Mouse (Mus musculus) gastrocnemius, adult 18-20 months (tissue): Measurements from ENCODE around the gene Tcf7l1. TPM values are rescaled to one million over a fixed set of nuclear protein-coding genes. Genes with fewer than 3 reads are reported as not detected.

Source experiments
- DNase-seq: peaks from one replicate; pipeline ENCODE4 v3.0.0; 2021; ENCODE audit warnings: low spot score
- total RNA-seq, 2 experiments: library from RNA; stranded (reverse); gene quantifications; 2 replicates each; pipeline ENCODE4 v1.2.3; 2021

The Tcf7l1 gene
- total RNA-seq, 2 experiments from 2014 or later = 4.3 to 5.3 TPM

GRCm38 (mm10) chr6:72597083-72597874 is 191.8 kb downstream of the Tcf7l1 start:
- no peak for DNase-seq

GRCm38 (mm10) chr6:72593914-72594313 is 195.1 kb downstream of the Tcf7l1 start:
- no peak for DNase-seq

- peak; percentile 82 for DNase-seq
Measured at GRCm38 (mm10) chr6:72593011-72593803, 195.8 kb downstream of the Tcf7l1 start.

GRCm38 (mm10) chr6:72590111-72590510 is 198.9 kb downstream of the Tcf7l1 start:
- no peak for DNase-seq

GRCm38 (mm10) chr6:72588307-72588706 is 200.7 kb downstream of the Tcf7l1 start:
- DNase-seq = no peak

- no peak for DNase-seq
Measured at GRCm38 (mm10) chr6:72586701-72587100, 202.4 kb downstream of the Tcf7l1 start.

GRCm38 (mm10) chr6:72584154-72584553 is 204.9 kb downstream of the Tcf7l1 start:
- no peak for DNase-seq

GRCm38 (mm10) chr6:72583211-72583839 is 205.7 kb downstream of the Tcf7l1 start:
- DNase-seq = no peak

- peak; percentile 43 for DNase-seq
Measured at GRCm38 (mm10) chr6:72581625-72582382, 207.2 kb downstream of the Tcf7l1 start.

Other genes with a start within 250 kb of the Tcf7l1 start
- gene Capg, start 244.9 kb downstream of the Tcf7l1 start, total RNA-seq = 10 to 100 TPM in 1 of 2 experiments, 1 to 10 TPM in 1; 9.2 to 14.3 TPM
- gene Elmod3, start 190.8 kb downstream of the Tcf7l1 start, total RNA-seq = 1 to 10 TPM; 7.3 to 8.7 TPM
- gene Retsat, start 190.8 kb downstream of the Tcf7l1 start, total RNA-seq = 10 to 100 TPM; 62.7 to 71.1 TPM
- 10 to 100 TPM; 24.0 to 27.9 TPM for gene Tgoln1, start 172.3 kb downstream of the Tcf7l1 start, total RNA-seq
- gene Kcmf1, start 110.7 kb upstream of the Tcf7l1 start, total RNA-seq = 100 to 1,000 TPM; 178 to 199 TPM
- 10 to 100 TPM; 41.8 to 57.0 TPM for gene Tmsb10, start 169.5 kb upstream of the Tcf7l1 start, total RNA-seq